Mouse (Mus musculus): ENCODE measurements around the gene Gpr149. TPM values are rescaled to one million over a fixed set of nuclear protein-coding genes. Genes with fewer than 3 reads are reported as not detected.

The Gpr149 gene
- polyA plus RNA-seq (2015; fragmentation: Nextera tagmentation; extraction: Ambion mirVana): 1.2 and 1.6 TPM in 2 replicates

DNA sequence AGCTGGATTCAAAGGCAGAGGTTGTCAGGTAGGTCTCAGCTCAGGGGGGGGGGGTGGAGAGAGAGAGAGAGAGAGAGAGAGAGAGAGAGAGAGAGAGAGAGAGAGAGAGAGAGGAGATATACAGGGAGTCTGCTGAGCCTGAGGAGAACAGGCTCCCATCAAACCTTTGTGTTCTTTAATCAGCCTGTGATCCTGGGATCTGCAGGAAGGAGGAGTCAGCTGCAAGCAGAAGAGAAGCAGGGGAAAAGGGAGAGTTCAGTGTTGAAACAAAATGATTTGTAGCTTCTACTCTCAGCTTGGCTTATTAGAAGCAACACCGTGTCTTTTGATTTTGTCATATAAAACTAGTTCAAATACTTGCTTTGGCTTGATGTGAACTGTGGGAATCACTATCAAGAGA lies at the start of gene Gpr149:
TSS of gene Gpr149 (minus strand) at position 168 of the 400 bp plus-strand sequence.
- H3K27me3 ChIP-seq: peaks cover 17% of the 10 kb centered on the region; the same call in 1 of the 2 replicates
- H3K36me3 ChIP-seq: no peaks in the 10 kb centered on the region
- H3K4me3 ChIP-seq (replicated peaks): peak within 1 kb of the TSS; percentile 58
- H3K4me2 ChIP-seq (replicated peaks): peak within 1 kb of the TSS; percentile 95
- no peaks in the 10 kb centered on the region for H3K9me3 ChIP-seq
- WGBS: 68% methylated on average over 1 of the region's 1 CpGs
- no peak within 1 kb of the TSS for H3K27ac ChIP-seq
- no peak for ATAC-seq
- peak within 1 kb of the TSS; percentile 64 for H3K9ac ChIP-seq (replicated peaks)
- peaks cover 13% of the 10 kb centered on the region for H3K4me1 ChIP-seq (replicated peaks)

GRCm38 (mm10) chr3:62650551-62650950 lies 45.6 kb upstream of the Gpr149 start:
- peak; percentile 34; the same call in 1 of the 2 replicates for ATAC-seq
- Histone ChIP-seq H3K4me2 (replicated peaks) (no peak overlapping the region), H3K9ac (replicated peaks) (no peak overlapping the region), H3K4me3 (replicated peaks) (no peak overlapping the region), H3K36me3 (no peaks in the 10 kb centered on the region), H3K27ac (no peak overlapping the region), H3K27me3 (no peaks in the 10 kb centered on the region), H3K4me1 (replicated peaks) (no peaks in the 10 kb centered on the region), H3K9me3 (no peaks in the 10 kb centered on the region)
- WGBS: 95% methylated on average over 1 of the region's 1 CpGs

- Histone ChIP-seq H3K4me1 (replicated peaks) (no peaks in the 10 kb centered on the region), H3K9me3 (no peaks in the 10 kb centered on the region), H3K4me3 (replicated peaks) (no peak overlapping the region), H3K4me2 (replicated peaks) (no peak overlapping the region), H3K9ac (replicated peaks) (no peak overlapping the region), H3K36me3 (no peaks in the 10 kb centered on the region), H3K27me3 (no peaks in the 10 kb centered on the region), H3K27ac (no peak overlapping the region)
- ATAC-seq: no peak
- 71% methylated on average over 3 of the region's 3 CpGs for whole genome bisulfite sequencing
Observed at GRCm38 (mm10) chr3:62610861-62611260, 5.9 kb upstream of the Gpr149 start.

GRCm38 (mm10) chr3:62605931-62606330 lies 991 bp upstream of the Gpr149 start:
- H3K9ac ChIP-seq (replicated peaks): no peak overlapping the region
- peaks cover 17% of the 10 kb centered on the region; the same call in 1 of the 2 replicates for H3K27me3 ChIP-seq
- no peak overlapping the region for H3K4me2 ChIP-seq (replicated peaks)
- ATAC-seq: no peak
- no peak overlapping the region for H3K4me3 ChIP-seq (replicated peaks)
- 91% methylated on average over 2 of the region's 2 CpGs for WGBS
- H3K4me1 ChIP-seq (replicated peaks): peaks cover 13% of the 10 kb centered on the region
- H3K36me3 ChIP-seq: no peaks in the 10 kb centered on the region
- no peaks in the 10 kb centered on the region for H3K9me3 ChIP-seq
- no peak overlapping the region for H3K27ac ChIP-seq

DNA sequence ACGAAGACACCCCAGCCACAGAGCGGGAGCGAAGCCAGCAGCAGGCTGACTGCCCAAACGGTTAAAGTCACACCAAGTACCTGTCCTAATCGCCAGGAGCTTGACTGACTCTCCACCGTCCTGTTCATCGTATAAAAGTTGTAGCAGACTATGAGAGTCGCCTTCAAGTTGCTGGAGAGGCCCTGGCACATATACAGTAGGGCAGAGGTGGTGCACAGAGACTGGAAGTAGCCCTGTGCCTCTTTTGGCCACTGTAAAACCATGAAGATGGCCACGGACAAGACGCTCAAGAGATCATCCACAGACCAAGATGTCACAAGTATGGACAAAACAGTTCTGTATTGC lies 921 bp downstream of the Gpr149 start:
- ATAC-seq: peak; percentile 68; the same call in 1 of the 2 replicates
- H3K9me3 ChIP-seq: no peaks in the 10 kb centered on the region
- no peak overlapping the region for H3K27ac ChIP-seq
- peak overlapping the region; percentile 95 for H3K4me2 ChIP-seq (replicated peaks)
- 17% methylated on average over 10 of the region's 10 CpGs for WGBS
- H3K27me3 ChIP-seq: peaks cover 17% of the 10 kb centered on the region; the same call in 1 of the 2 replicates
- peak overlapping the region; percentile 58 for H3K4me3 ChIP-seq (replicated peaks)
- H3K4me1 ChIP-seq (replicated peaks): peaks cover 13% of the 10 kb centered on the region
- peak overlapping the region; percentile 64 for H3K9ac ChIP-seq (replicated peaks)
- no peaks in the 10 kb centered on the region for H3K36me3 ChIP-seq

- peaks cover 17% of the 10 kb centered on the region; the same call in 1 of the 2 replicates for H3K27me3 ChIP-seq
- WGBS: 1% methylated on average over 40 of the region's 40 CpGs
- H3K9ac ChIP-seq (replicated peaks): peak overlapping the region; percentile 64
- peak; percentile 91 for ATAC-seq
- peak overlapping the region; percentile 58 for H3K4me3 ChIP-seq (replicated peaks)
- H3K36me3 ChIP-seq: no peaks in the 10 kb centered on the region
- H3K4me2 ChIP-seq (replicated peaks): peak overlapping the region; percentile 95
- H3K27ac ChIP-seq: no peak overlapping the region
- peaks cover 13% of the 10 kb centered on the region for H3K4me1 ChIP-seq (replicated peaks)
- no peaks in the 10 kb centered on the region for H3K9me3 ChIP-seq
Observed at GRCm38 (mm10) chr3:62603231-62604046, 1.5 kb downstream of the Gpr149 start.

- Histone ChIP-seq H3K9ac (replicated peaks) (no peak overlapping the region), H3K4me1 (replicated peaks) (peaks cover 13% of the 10 kb centered on the region), H3K4me2 (replicated peaks) (peak overlapping the region; percentile 95), H3K36me3 (no peaks in the 10 kb centered on the region), H3K27me3 (peaks cover 17% of the 10 kb centered on the region; the same call in 1 of the 2 replicates), H3K4me3 (replicated peaks) (peak overlapping the region; percentile 58), H3K9me3 (no peaks in the 10 kb centered on the region), H3K27ac (no peak overlapping the region)
- no peak for ATAC-seq
- WGBS: 76% methylated on average over 9 of the region's 9 CpGs
Observed at GRCm38 (mm10) chr3:62602466-62602865, 2.5 kb downstream of the Gpr149 start.

- Histone ChIP-seq H3K4me3 (replicated peaks) (no peak overlapping the region), H3K4me1 (replicated peaks) (no peaks in the 10 kb centered on the region), H3K9ac (replicated peaks) (no peak overlapping the region), H3K4me2 (replicated peaks) (no peak overlapping the region), H3K36me3 (no peaks in the 10 kb centered on the region), H3K27me3 (no peaks in the 10 kb centered on the region), H3K27ac (no peak overlapping the region), H3K9me3 (no peaks in the 10 kb centered on the region)
- no peak for ATAC-seq
- WGBS: 23% methylated on average over 7 of the region's 7 CpGs
Observed at GRCm38 (mm10) chr3:62594842-62595241, 10.1 kb downstream of the Gpr149 start.

DNA sequence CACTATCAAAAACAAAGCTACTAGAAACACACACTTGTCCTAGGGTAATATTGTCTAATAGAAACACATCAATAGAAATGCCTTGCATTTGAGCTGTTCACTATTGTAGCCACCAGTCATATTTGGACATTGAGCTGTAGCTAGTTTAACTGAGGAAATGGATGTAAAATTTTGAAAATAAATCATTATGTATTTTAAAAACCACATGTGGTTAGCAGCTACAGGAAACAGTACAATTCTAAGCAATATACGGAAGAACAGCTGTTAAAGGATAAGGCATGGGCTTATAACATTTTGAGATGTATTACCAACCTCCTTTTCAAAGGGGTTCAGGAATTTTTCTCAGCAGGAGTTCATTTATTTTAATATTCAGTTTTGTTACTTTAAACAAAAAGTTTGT lies 19.9 kb downstream of the Gpr149 start:
- Histone ChIP-seq H3K9ac (replicated peaks) (no peak overlapping the region), H3K36me3 (no peaks in the 10 kb centered on the region), H3K4me1 (replicated peaks) (no peaks in the 10 kb centered on the region), H3K27ac (no peak overlapping the region), H3K4me2 (replicated peaks) (no peak overlapping the region), H3K27me3 (no peaks in the 10 kb centered on the region), H3K9me3 (no peaks in the 10 kb centered on the region), H3K4me3 (replicated peaks) (no peak overlapping the region)
- no peak for ATAC-seq
- 84% methylated on average over 1 of the region's 1 CpGs for WGBS

DNA sequence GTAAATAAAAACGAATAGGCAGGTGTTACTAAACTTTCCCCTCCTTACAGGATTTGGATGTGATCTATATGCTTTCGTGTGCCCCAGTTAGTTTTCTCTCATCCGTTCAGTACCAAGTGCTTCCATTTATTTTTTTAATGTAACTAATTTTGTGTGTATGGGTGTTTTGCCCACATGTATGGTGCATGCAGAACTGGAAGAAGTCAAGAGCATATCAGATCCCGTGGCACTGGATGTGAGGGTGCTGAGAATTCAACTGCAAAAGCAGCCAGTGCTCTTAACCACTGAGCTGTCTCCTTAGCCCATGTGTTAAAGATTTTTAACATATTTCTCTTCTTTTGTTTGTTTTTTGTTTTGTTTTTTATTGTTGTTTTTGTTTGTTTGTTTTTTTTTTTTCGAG lies 77.3 kb downstream of the Gpr149 start:
- ATAC-seq: no peak
- no peak overlapping the region for H3K4me3 ChIP-seq (replicated peaks)
- 72% methylated on average over 5 of the region's 5 CpGs for WGBS

GRCm38 (mm10) chr3:62527160-62527559 lies 77.8 kb downstream of the Gpr149 start:
- H3K4me3 ChIP-seq (replicated peaks): no peak overlapping the region
- WGBS: 49% methylated on average over 4 of the region's 4 CpGs
- H3K4me1 ChIP-seq (replicated peaks): no peaks in the 10 kb centered on the region
- ATAC-seq: peak; percentile 48; the same call in 1 of the 2 replicates
- H3K9me3 ChIP-seq: no peaks in the 10 kb centered on the region
- no peaks in the 10 kb centered on the region for H3K36me3 ChIP-seq
- no peak overlapping the region for H3K27ac ChIP-seq
- H3K9ac ChIP-seq (replicated peaks): no peak overlapping the region
- H3K27me3 ChIP-seq: no peaks in the 10 kb centered on the region
- no peak overlapping the region for H3K4me2 ChIP-seq (replicated peaks)

More for the DNA sequence above, 77.3 kb downstream of the Gpr149 start:
- H3K36me3 ChIP-seq: no peaks in the 10 kb centered on the region
- no peak overlapping the region for H3K4me2 ChIP-seq (replicated peaks)
- H3K27ac ChIP-seq: no peak overlapping the region
- H3K4me1 ChIP-seq (replicated peaks): no peaks in the 10 kb centered on the region
- no peak overlapping the region for H3K9ac ChIP-seq (replicated peaks)
- H3K9me3 ChIP-seq: no peaks in the 10 kb centered on the region
- H3K27me3 ChIP-seq: no peaks in the 10 kb centered on the region

GRCm38 (mm10) chr3:62507206-62507647 lies 97.7 kb downstream of the Gpr149 start:
- Histone ChIP-seq H3K27me3 (no peaks in the 10 kb centered on the region), H3K27ac (no peak overlapping the region), H3K4me1 (replicated peaks) (peaks cover 17% of the 10 kb centered on the region), H3K9ac (replicated peaks) (no peak overlapping the region), H3K4me3 (replicated peaks) (peak overlapping the region; percentile 71), H3K36me3 (no peaks in the 10 kb centered on the region), H3K9me3 (no peaks in the 10 kb centered on the region), H3K4me2 (replicated peaks) (peak overlapping the region; percentile 49)
- ATAC-seq: peak; percentile 58
- WGBS: 39% methylated on average over 5 of the region's 5 CpGs

Measured in midbrain, embryonic 13.5 days (tissue).